Mouse (Mus musculus): ENCODE measurements at regions not wholly inside any gene's neighbourhood (a gene's known extent, or its start where the extent isn't known, plus 50 kb on each side); places are given as distances from the start of the nearest gene placed in this dataset.

GRCm38 (mm10) chr7:39750448-39750847, 232.9 kb downstream of the Zfp619 start:
- no peak for ATAC-seq (ENCODE audit: low FRiP score, low TSS enrichment)
- 88% methylated on average over 7 of the region's 7 CpGs for WGBS

GRCm38 (mm10) chr7:39764366-39764765, 246.8 kb downstream of the Zfp619 start:
- WGBS, result 82% methylated on average over 2 of the region's 2 CpGs

More at GRCm38 (mm10) chr7:39750448-39750847, 232.9 kb downstream of the Zfp619 start:
- Histone ChIP-seq H3K27me3 (ENCODE audit: control insufficient read depth, insufficient read depth, low read length) (no peaks in the 10 kb centered on the region), H3K27ac (ENCODE audit: low read depth, low read length) (no peak overlapping the region), H3K4me2 (replicated peaks; ENCODE audit: low read depth, low read length) (no peak overlapping the region), H3K9ac (ENCODE audit: low read depth, low read length) (no peak overlapping the region), H3K4me1 (ENCODE audit: control insufficient read depth, insufficient read depth, low read length) (no peaks in the 10 kb centered on the region), H3K36me3 (ENCODE audit: control insufficient read depth, insufficient read depth, low read length) (no peaks in the 10 kb centered on the region), H3K9me3 (ENCODE audit: control insufficient read depth, low read length) (no peaks in the 10 kb centered on the region), H3K4me3 (ENCODE audit: low read length) (no peak overlapping the region)

GRCm38 (mm10) chr7:39765094-39765493, 247.5 kb downstream of the Zfp619 start:
- Histone ChIP-seq H3K4me1 (ENCODE audit: control insufficient read depth, insufficient read depth, low read length) (no peaks in the 10 kb centered on the region), H3K4me2 (replicated peaks; ENCODE audit: low read depth, low read length) (no peak overlapping the region), H3K27me3 (ENCODE audit: control insufficient read depth, insufficient read depth, low read length) (no peaks in the 10 kb centered on the region), H3K4me3 (ENCODE audit: low read length) (no peak overlapping the region), H3K9ac (ENCODE audit: low read depth, low read length) (no peak overlapping the region), H3K27ac (ENCODE audit: low read depth, low read length) (no peak overlapping the region), H3K9me3 (ENCODE audit: control insufficient read depth, low read length) (no peaks in the 10 kb centered on the region), H3K36me3 (ENCODE audit: control insufficient read depth, insufficient read depth, low read length) (no peaks in the 10 kb centered on the region)
- 57% methylated on average over 5 of the region's 5 CpGs for WGBS
- ATAC-seq (ENCODE audit: low FRiP score, low TSS enrichment), result 0 out of 2 replicates have a peak, but pooled peaks have one; percentile 57

More at GRCm38 (mm10) chr7:39764366-39764765, 246.8 kb downstream of the Zfp619 start:
- ATAC-seq (ENCODE audit: low FRiP score, low TSS enrichment), result no peak
- no peaks in the 10 kb centered on the region for H3K9me3 ChIP-seq (ENCODE audit: control insufficient read depth, low read length)
- H3K4me2 ChIP-seq (replicated peaks; ENCODE audit: low read depth, low read length), result no peak overlapping the region
- no peaks in the 10 kb centered on the region for H3K27me3 ChIP-seq (ENCODE audit: control insufficient read depth, insufficient read depth, low read length)
- no peak overlapping the region for H3K4me3 ChIP-seq (ENCODE audit: low read length)
- no peak overlapping the region for H3K9ac ChIP-seq (ENCODE audit: low read depth, low read length)
- H3K36me3 ChIP-seq (ENCODE audit: control insufficient read depth, insufficient read depth, low read length), result no peaks in the 10 kb centered on the region
- H3K4me1 ChIP-seq (ENCODE audit: control insufficient read depth, insufficient read depth, low read length), result no peaks in the 10 kb centered on the region
- H3K27ac ChIP-seq (ENCODE audit: low read depth, low read length), result no peak overlapping the region

- H3K4me1 ChIP-seq (ENCODE audit: control insufficient read depth, insufficient read depth, low read length), result no peaks in the 10 kb centered on the region
- H3K4me3 ChIP-seq (ENCODE audit: low read length), result no peak overlapping the region
- H3K9me3 ChIP-seq (ENCODE audit: control insufficient read depth, low read length), result no peaks in the 10 kb centered on the region
- 93% methylated on average over 6 of the region's 6 CpGs for WGBS
- no peak overlapping the region for H3K4me2 ChIP-seq (replicated peaks; ENCODE audit: low read depth, low read length)
- H3K36me3 ChIP-seq (ENCODE audit: control insufficient read depth, insufficient read depth, low read length), result no peaks in the 10 kb centered on the region
- no peak overlapping the region for H3K27ac ChIP-seq (ENCODE audit: low read depth, low read length)
- no peak overlapping the region for H3K9ac ChIP-seq (ENCODE audit: low read depth, low read length)
- H3K27me3 ChIP-seq (ENCODE audit: control insufficient read depth, insufficient read depth, low read length), result no peaks in the 10 kb centered on the region
- ATAC-seq (ENCODE audit: low FRiP score, low TSS enrichment), result no peak
These were observed 255.7 kb downstream of the Zfp619 start for GRCm38 (mm10) chr7:39773291-39773690.

GRCm38 (mm10) chr7:39789321-39789720, 271.8 kb downstream of the Zfp619 start:
- 75% methylated on average over 4 of the region's 4 CpGs for WGBS
- no peak overlapping the region for H3K9ac ChIP-seq (ENCODE audit: low read depth, low read length)
- no peak overlapping the region for H3K27ac ChIP-seq (ENCODE audit: low read depth, low read length)
- H3K9me3 ChIP-seq (ENCODE audit: control insufficient read depth, low read length), result no peaks in the 10 kb centered on the region
- H3K4me2 ChIP-seq (replicated peaks; ENCODE audit: low read depth, low read length), result no peak overlapping the region
- H3K36me3 ChIP-seq (ENCODE audit: control insufficient read depth, insufficient read depth, low read length), result no peaks in the 10 kb centered on the region
- no peak for ATAC-seq (ENCODE audit: low FRiP score, low TSS enrichment)
- H3K4me1 ChIP-seq (ENCODE audit: control insufficient read depth, insufficient read depth, low read length), result no peaks in the 10 kb centered on the region
- H3K4me3 ChIP-seq (ENCODE audit: low read length), result no peak overlapping the region
- H3K27me3 ChIP-seq (ENCODE audit: control insufficient read depth, insufficient read depth, low read length), result no peaks in the 10 kb centered on the region

GRCm38 (mm10) chr7:39789880-39790279, 272.3 kb downstream of the Zfp619 start:
- Histone ChIP-seq H3K4me2 (replicated peaks; ENCODE audit: low read depth, low read length) (no peak overlapping the region), H3K36me3 (ENCODE audit: control insufficient read depth, insufficient read depth, low read length) (no peaks in the 10 kb centered on the region), H3K4me3 (ENCODE audit: low read length) (no peak overlapping the region), H3K27me3 (ENCODE audit: control insufficient read depth, insufficient read depth, low read length) (no peaks in the 10 kb centered on the region), H3K9me3 (ENCODE audit: control insufficient read depth, low read length) (no peaks in the 10 kb centered on the region), H3K4me1 (ENCODE audit: control insufficient read depth, insufficient read depth, low read length) (no peaks in the 10 kb centered on the region), H3K27ac (ENCODE audit: low read depth, low read length) (no peak overlapping the region), H3K9ac (ENCODE audit: low read depth, low read length) (no peak overlapping the region)
- ATAC-seq (ENCODE audit: low FRiP score, low TSS enrichment), result no peak
- WGBS, result 76% methylated on average over 4 of the region's 4 CpGs

GRCm38 (mm10) chr7:39794751-39795150, 277.2 kb downstream of the Zfp619 start:
- no peaks in the 10 kb centered on the region for H3K27me3 ChIP-seq (ENCODE audit: control insufficient read depth, insufficient read depth, low read length)
- no peak overlapping the region for H3K27ac ChIP-seq (ENCODE audit: low read depth, low read length)
- no peaks in the 10 kb centered on the region for H3K36me3 ChIP-seq (ENCODE audit: control insufficient read depth, insufficient read depth, low read length)
- no peaks in the 10 kb centered on the region for H3K9me3 ChIP-seq (ENCODE audit: control insufficient read depth, low read length)
- no peak overlapping the region for H3K9ac ChIP-seq (ENCODE audit: low read depth, low read length)
- no peak for ATAC-seq (ENCODE audit: low FRiP score, low TSS enrichment)
- 84% methylated on average over 3 of the region's 3 CpGs for WGBS
- no peak overlapping the region for H3K4me3 ChIP-seq (ENCODE audit: low read length)
- H3K4me2 ChIP-seq (replicated peaks; ENCODE audit: low read depth, low read length), result no peak overlapping the region
- H3K4me1 ChIP-seq (ENCODE audit: control insufficient read depth, insufficient read depth, low read length), result no peaks in the 10 kb centered on the region

- ATAC-seq (ENCODE audit: low FRiP score, low TSS enrichment), result no peak
These were observed 286.7 kb downstream of the Zfp619 start for GRCm38 (mm10) chr7:39804276-39804675.

GRCm38 (mm10) chr7:39818036-39818435, 300.5 kb downstream of the Zfp619 start:
- Histone ChIP-seq H3K9ac (ENCODE audit: low read depth, low read length) (no peak overlapping the region), H3K9me3 (ENCODE audit: control insufficient read depth, low read length) (no peaks in the 10 kb centered on the region), H3K4me3 (ENCODE audit: low read length) (no peak overlapping the region), H3K4me2 (replicated peaks; ENCODE audit: low read depth, low read length) (no peak overlapping the region), H3K36me3 (ENCODE audit: control insufficient read depth, insufficient read depth, low read length) (no peaks in the 10 kb centered on the region), H3K4me1 (ENCODE audit: control insufficient read depth, insufficient read depth, low read length) (no peaks in the 10 kb centered on the region), H3K27me3 (ENCODE audit: control insufficient read depth, insufficient read depth, low read length) (no peaks in the 10 kb centered on the region), H3K27ac (ENCODE audit: low read depth, low read length) (no peak overlapping the region)
- 47% methylated on average over 3 of the region's 3 CpGs for WGBS
- ATAC-seq (ENCODE audit: low FRiP score, low TSS enrichment), result no peak

More at GRCm38 (mm10) chr7:39804276-39804675, 286.7 kb downstream of the Zfp619 start:
- WGBS, result 87% methylated on average over 3 of the region's 3 CpGs
- Histone ChIP-seq H3K4me2 (replicated peaks; ENCODE audit: low read depth, low read length) (no peak overlapping the region), H3K27me3 (ENCODE audit: control insufficient read depth, insufficient read depth, low read length) (no peaks in the 10 kb centered on the region), H3K9ac (ENCODE audit: low read depth, low read length) (no peak overlapping the region), H3K36me3 (ENCODE audit: control insufficient read depth, insufficient read depth, low read length) (no peaks in the 10 kb centered on the region), H3K4me1 (ENCODE audit: control insufficient read depth, insufficient read depth, low read length) (no peaks in the 10 kb centered on the region), H3K27ac (ENCODE audit: low read depth, low read length) (no peak overlapping the region), H3K9me3 (ENCODE audit: control insufficient read depth, low read length) (no peaks in the 10 kb centered on the region), H3K4me3 (ENCODE audit: low read length) (no peak overlapping the region)
